Mouse (Mus musculus): Measurements from ENCODE around the gene Arrdc2. TPM values are rescaled to one million over a fixed set of nuclear protein-coding genes. Genes with fewer than 3 reads are reported as not detected.
A peak's percentile ranks its signal among the peaks of the same experiment; 100 is the strongest.

Gene Arrdc2
- polyA plus RNA-seq, 1 experiment from 2014 or later, result 7.2 TPM

DNA sequence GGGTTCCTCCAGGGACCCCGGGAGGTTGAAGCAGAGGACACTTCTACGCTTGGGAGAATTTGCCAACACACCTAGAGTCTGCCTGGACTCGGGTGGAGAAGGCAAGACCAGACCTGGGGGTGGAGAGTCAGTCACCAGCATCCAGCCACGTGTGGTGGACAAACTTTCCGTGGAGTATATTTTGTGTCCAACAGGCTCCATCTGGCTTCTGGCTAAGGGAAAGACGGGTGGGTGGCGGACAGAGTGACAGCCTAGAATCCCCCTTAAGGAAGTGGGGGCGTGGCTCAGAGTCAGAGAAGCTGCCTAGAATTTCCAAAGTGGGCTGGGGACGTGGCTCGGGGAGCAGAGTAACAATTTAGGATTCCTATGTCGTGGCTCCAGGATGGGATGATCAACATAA, 17.5 kb downstream of the Arrdc2 start:
- DNase-seq (ENCODE audit: low spot score), result no peak
- Histone ChIP-seq H3K27me3 (ENCODE audit: control insufficient read depth, insufficient read depth, low read length) (peaks cover 29% of the 10 kb centered on the region), H3K9me3 (ENCODE audit: control insufficient read depth, low read length) (peaks cover 16% of the 10 kb centered on the region; the same call in 1 of the 2 replicates), H3K9ac (no peak overlapping the region), H3K4me2 (replicated peaks) (no peak overlapping the region), H3K36me3 (replicated peaks; ENCODE audit: control insufficient read depth, insufficient read depth) (no peaks in the 10 kb centered on the region), H3K4me3 (replicated peaks; ENCODE audit: low read length) (no peak overlapping the region), H3K27ac (no peak overlapping the region), H3K4me1 (replicated peaks; ENCODE audit: control insufficient read depth, insufficient read depth, low read length) (no peaks in the 10 kb centered on the region)
- WGBS, result 45% methylated on average over 11 of the region's 11 CpGs
- ATAC-seq (ENCODE audit: low FRiP score), result no peak

DNA sequence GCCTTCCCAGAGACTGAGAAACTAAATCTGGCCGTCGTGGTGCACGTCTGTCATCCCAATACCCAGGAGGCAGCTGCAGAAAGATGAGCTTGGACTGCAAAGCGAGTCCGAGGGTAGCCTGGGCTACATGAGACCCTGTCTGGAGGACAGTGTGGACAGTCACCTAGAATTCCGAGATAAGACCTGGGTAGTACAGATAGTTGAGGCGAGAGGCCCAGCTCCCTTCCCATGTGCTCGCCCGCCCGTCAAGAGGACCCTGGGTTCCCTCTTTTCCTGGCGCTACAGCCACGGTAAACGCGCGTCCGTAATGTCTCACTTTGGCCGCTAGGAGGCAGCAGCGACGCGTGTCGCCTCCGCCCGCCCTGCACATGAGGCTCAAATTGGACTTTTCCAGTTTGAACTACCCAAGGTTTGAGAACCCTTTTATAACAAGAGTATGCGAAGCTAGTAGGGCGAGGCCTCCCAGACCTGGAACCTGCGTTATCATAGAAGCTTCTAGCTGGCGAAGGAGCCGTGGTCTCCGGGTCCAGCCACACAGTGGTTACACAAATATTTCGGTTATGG, 18.0 kb downstream of the Arrdc2 start:
- no peaks in the 10 kb centered on the region for H3K36me3 ChIP-seq (replicated peaks; ENCODE audit: control insufficient read depth, insufficient read depth)
- DNase-seq (ENCODE audit: low spot score) (peak; percentile 81), ATAC-seq (ENCODE audit: low FRiP score) (no peak)
- peaks cover 16% of the 10 kb centered on the region; the same call in 1 of the 2 replicates for H3K9me3 ChIP-seq (ENCODE audit: control insufficient read depth, low read length)
- peaks cover 34% of the 10 kb centered on the region for H3K27me3 ChIP-seq (ENCODE audit: control insufficient read depth, insufficient read depth, low read length)
- no peak overlapping the region for H3K4me3 ChIP-seq (replicated peaks; ENCODE audit: low read length)
- WGBS, result 16% methylated on average over 30 of the region's 30 CpGs
- no peaks in the 10 kb centered on the region for H3K4me1 ChIP-seq (replicated peaks; ENCODE audit: control insufficient read depth, insufficient read depth, low read length)
- no peak overlapping the region for H3K4me2 ChIP-seq (replicated peaks)
- H3K9ac ChIP-seq, result no peak overlapping the region
- H3K27ac ChIP-seq, result no peak overlapping the region

DNA sequence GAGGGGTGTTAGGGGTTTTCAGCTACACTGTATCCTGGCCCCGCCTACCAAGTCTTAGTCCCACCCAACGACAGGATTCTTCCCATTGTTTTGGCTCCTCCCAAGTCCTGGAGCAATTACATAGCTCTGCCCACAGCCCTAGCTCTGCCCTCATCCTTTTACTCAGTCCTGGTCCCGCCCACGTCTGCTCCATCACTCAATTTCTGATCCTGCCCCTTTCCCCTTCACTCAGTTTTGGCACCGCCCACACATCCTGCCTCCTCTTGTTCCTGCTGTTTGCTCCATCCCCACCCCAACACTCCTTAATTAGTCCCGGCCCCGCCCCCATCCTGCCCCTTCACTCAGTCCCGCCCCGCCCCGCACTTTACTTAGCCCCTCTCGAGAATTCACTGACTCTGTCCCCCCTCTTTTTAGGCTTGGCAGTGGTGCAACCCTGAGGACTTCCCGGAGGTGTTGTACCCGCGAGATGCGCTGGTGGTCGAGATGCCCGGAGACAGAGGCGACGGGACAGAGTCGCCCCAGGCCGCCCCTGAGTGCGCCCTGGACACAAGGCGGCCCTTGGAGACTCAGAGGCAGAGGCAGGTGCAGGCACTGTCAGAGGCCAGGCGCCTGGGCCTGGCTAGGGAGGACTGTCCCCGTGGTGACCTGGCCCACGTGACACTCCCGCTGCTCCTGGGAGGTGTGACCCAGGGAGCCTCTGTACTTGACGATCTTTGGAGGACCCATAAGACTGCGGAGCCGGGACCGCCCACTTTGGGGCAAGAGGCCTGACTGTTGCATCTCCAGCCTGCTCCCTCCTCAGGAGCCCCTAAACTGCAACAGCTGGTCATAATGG, 19.2 kb downstream of the Arrdc2 start:
- H3K4me2 ChIP-seq (replicated peaks), result no peak overlapping the region
- H3K9ac ChIP-seq, result no peak overlapping the region
- H3K27ac ChIP-seq, result no peak overlapping the region
- no peak for DNase-seq (ENCODE audit: low spot score)
- peaks cover 16% of the 10 kb centered on the region; the same call in 1 of the 2 replicates for H3K9me3 ChIP-seq (ENCODE audit: control insufficient read depth, low read length)
- no peaks in the 10 kb centered on the region for H3K36me3 ChIP-seq (replicated peaks; ENCODE audit: control insufficient read depth, insufficient read depth)
- 3% methylated on average over 31 of the region's 31 CpGs for WGBS
- no peak overlapping the region for H3K4me3 ChIP-seq (replicated peaks; ENCODE audit: low read length)
- peak; percentile 38; the same call in 1 of the 2 replicates for ATAC-seq (ENCODE audit: low FRiP score)
- peaks cover 41% of the 10 kb centered on the region for H3K27me3 ChIP-seq (ENCODE audit: control insufficient read depth, insufficient read depth, low read length)
- no peaks in the 10 kb centered on the region for H3K4me1 ChIP-seq (replicated peaks; ENCODE audit: control insufficient read depth, insufficient read depth, low read length)

DNA sequence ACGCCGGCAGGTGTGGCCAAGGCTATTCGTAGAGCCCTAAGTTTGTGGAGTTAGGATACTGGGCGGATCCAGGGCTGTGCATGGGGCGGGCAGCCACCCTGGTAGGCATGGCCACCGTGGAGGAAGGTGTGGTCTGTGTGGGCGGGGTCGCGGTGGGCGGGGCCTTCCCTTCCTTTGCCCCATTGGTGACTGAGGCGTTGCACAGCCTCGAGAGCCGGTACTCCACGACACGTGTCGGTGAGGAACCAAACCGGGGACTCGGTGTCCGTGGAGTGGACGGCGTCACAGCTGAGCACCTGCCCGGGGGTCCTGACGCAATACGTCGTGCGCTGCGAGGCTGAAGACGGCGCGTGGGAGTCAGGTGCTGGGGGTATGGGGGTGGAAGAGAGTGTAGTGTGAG, 22.8 kb downstream of the Arrdc2 start:
- 6% methylated on average over 30 of the region's 30 CpGs for WGBS
- no peaks in the 10 kb centered on the region for H3K36me3 ChIP-seq (replicated peaks; ENCODE audit: control insufficient read depth, insufficient read depth)

DNA sequence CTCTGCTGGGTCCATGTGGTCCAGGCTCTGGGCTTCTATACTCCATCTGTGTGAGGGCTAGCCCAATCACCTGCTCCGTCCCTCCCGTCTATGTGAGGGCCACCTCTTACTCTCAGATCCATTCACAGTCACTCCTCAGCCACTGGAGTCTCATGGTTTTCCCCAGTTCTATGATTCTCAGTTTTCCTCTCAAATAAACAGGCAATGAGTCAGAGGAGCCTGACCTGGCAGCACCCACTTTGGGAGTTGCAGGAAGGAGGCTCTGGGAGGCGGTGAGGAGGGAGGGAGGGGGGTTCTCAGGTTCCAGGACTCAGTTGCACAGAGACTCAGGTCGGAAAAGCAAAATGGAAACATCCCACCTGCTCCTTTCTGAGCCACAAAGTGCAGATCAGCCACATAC, 26.6 kb downstream of the Arrdc2 start:
- no peak overlapping the region for H3K4me2 ChIP-seq (replicated peaks)
- H3K4me1 ChIP-seq (replicated peaks; ENCODE audit: control insufficient read depth, insufficient read depth, low read length), result no peaks in the 10 kb centered on the region
- H3K4me3 ChIP-seq (replicated peaks; ENCODE audit: low read length), result no peak overlapping the region
- DNase-seq (ENCODE audit: low spot score) (no peak), ATAC-seq (ENCODE audit: low FRiP score) (no peak)
- 64% methylated on average over 4 of the region's 4 CpGs for WGBS
- H3K27me3 ChIP-seq (ENCODE audit: control insufficient read depth, insufficient read depth, low read length), result peaks cover 21% of the 10 kb centered on the region
- no peak overlapping the region for H3K9ac ChIP-seq
- no peaks in the 10 kb centered on the region for H3K36me3 ChIP-seq (replicated peaks; ENCODE audit: control insufficient read depth, insufficient read depth)
- H3K27ac ChIP-seq, result no peak overlapping the region
- no peaks in the 10 kb centered on the region for H3K9me3 ChIP-seq (ENCODE audit: control insufficient read depth, low read length)

More for the DNA sequence above, 22.8 kb downstream of the Arrdc2 start:
- peaks cover 16% of the 10 kb centered on the region; the same call in 1 of the 2 replicates for H3K9me3 ChIP-seq (ENCODE audit: control insufficient read depth, low read length)
- H3K27ac ChIP-seq, result no peak overlapping the region
- no peak overlapping the region; the same call in 1 of the 2 replicates for H3K4me3 ChIP-seq (replicated peaks; ENCODE audit: low read length)
- no peak for ATAC-seq (ENCODE audit: low FRiP score)
- DNase-seq (ENCODE audit: low spot score), result no peak
- H3K4me2 ChIP-seq (replicated peaks), result peak overlapping the region; percentile 32
- peaks cover 41% of the 10 kb centered on the region for H3K27me3 ChIP-seq (ENCODE audit: control insufficient read depth, insufficient read depth, low read length)
- H3K4me1 ChIP-seq (replicated peaks; ENCODE audit: control insufficient read depth, insufficient read depth, low read length), result no peaks in the 10 kb centered on the region
- no peak overlapping the region for H3K9ac ChIP-seq

DNA sequence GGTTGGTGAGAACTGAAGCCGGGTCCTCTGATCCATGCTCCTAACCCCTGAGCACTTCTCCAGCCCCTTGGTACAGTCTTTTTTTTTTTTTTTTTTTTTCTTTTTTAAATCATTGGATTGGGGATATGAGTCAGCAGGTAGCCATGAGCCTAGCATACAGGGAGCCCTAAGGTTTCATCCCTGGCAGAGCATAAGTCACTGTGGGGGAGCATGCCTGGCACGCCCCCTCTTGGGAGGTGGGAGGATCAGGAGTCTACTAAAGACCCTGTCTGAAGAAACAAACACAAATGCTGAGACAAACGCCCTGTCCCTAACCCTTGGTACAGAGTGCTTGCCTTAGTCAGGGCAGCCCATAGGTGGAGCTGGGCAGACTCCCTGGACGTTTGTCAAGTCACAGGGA, 27.5 kb downstream of the Arrdc2 start:
- Histone ChIP-seq H3K4me2 (replicated peaks) (no peak overlapping the region), H3K36me3 (replicated peaks; ENCODE audit: control insufficient read depth, insufficient read depth) (no peaks in the 10 kb centered on the region), H3K9ac (no peak overlapping the region), H3K4me3 (replicated peaks; ENCODE audit: low read length) (no peak overlapping the region), H3K27ac (no peak overlapping the region), H3K27me3 (ENCODE audit: control insufficient read depth, insufficient read depth, low read length) (peaks cover 13% of the 10 kb centered on the region), H3K4me1 (replicated peaks; ENCODE audit: control insufficient read depth, insufficient read depth, low read length) (no peaks in the 10 kb centered on the region), H3K9me3 (ENCODE audit: control insufficient read depth, low read length) (no peaks in the 10 kb centered on the region)
- DNase-seq (ENCODE audit: low spot score), result no peak
- no peak for ATAC-seq (ENCODE audit: low FRiP score)
- WGBS, result 50% methylated on average over 4 of the region's 4 CpGs

DNA sequence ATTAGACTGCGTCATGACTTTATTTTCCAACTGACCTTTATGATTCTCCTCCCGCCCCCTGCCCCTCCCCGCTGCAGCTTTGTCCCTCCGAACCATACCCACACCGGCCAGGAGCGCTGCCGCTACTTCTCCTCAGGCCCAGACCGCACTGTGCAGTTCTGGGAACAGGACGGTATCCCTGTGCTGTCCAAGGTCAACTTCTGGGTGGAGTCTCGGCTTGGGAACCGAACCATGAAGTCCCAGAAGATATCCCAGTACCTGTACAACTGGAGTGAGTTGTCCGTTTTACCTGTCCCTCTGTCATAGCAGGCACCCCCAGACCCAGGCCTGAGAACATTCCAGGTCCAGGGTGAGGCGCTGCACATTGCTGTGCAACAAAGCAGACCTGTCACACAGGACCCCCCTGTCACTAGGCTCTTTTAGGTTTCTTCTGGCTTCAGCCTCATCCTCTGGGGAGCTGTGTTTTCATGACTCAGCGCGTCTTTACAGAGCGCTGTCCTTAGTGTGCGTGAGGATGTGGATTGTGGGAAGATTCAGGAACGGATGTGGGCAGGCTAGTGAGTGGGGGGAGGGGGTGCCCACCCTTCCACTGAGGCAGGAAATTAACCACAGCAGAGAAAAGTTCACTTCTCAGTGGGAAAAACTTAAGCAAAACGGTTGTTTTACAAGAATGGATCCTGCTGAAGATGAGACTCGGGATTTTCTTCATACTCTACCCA, 28.4 kb downstream of the Arrdc2 start:
- Histone ChIP-seq H3K4me3 (replicated peaks; ENCODE audit: low read length) (no peak overlapping the region), H3K9ac (no peak overlapping the region), H3K4me1 (replicated peaks; ENCODE audit: control insufficient read depth, insufficient read depth, low read length) (no peaks in the 10 kb centered on the region), H3K27me3 (ENCODE audit: control insufficient read depth, insufficient read depth, low read length) (peaks cover 5% of the 10 kb centered on the region; the same call in 1 of the 2 replicates), H3K4me2 (replicated peaks) (no peak overlapping the region), H3K36me3 (replicated peaks; ENCODE audit: control insufficient read depth, insufficient read depth) (no peaks in the 10 kb centered on the region), H3K27ac (no peak overlapping the region), H3K9me3 (ENCODE audit: control insufficient read depth, low read length) (no peaks in the 10 kb centered on the region)
- WGBS, result 70% methylated on average over 20 of the region's 20 CpGs
- DNase-seq (ENCODE audit: low spot score), result no peak
- no peak for ATAC-seq (ENCODE audit: low FRiP score)

DNA sequence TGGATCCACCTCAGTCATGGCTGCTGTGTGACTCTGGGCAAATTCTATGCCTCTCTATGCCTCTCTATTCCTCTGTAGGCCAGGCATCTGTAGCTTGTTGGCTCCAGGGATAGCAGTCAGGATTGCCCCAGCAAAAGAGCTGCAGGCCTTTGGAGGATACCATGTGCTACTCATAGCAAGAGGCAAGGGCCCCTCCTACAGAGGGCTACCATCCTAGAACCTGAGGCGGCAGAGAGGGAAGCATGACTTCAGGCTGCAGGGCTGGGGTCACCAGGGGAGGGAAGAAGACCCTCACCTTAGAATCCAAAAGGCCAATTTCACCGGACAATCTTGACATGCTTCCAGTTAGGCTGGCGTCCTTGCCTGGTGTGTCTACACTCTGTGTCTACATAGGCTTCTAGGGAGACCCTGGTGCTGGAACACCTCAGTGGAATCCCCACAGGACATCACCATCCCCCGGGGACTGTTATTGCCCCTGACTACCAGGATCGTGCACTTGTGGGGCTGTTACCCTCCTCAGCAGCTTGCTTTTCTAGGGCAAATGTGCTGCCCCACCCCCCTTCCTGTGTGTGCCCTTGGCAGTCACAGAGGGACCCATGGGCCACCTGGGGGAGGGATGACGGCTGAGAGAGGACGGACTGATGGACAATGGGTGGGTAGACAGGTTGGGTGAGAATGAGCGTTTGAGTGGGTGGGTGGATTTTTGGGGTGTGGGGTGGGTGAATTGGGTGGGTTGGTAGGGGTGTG, 30.4 kb downstream of the Arrdc2 start:
- 84% methylated on average over 8 of the region's 8 CpGs for WGBS
- no peak for DNase-seq (ENCODE audit: low spot score)

DNA sequence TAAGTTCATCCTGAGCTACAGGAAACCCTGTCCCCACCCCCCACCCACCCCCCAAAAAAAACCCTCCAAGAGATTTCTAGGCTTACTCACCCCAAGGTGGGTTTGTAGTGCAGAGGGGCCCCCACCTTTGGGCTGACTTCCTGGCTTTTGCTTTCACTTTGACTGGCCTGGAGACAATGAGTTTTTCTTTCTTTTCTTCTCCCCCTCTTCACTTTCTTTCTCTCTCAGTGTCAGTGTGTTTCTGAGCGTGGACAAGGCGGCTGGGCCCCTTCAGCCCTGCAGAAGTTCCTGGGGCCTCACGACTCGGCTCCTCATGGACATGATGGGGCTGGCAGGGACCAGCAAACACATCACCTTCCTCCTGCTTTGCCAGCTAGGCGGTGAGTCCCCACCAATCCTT, 31.3 kb downstream of the Arrdc2 start, which contains the start of gene Il12rb1:
Il12rb1 (plus strand) TSS at position 211 of the 400 bp plus-strand sequence.
- no peak for DNase-seq (ENCODE audit: low spot score)
- peaks cover 20% of the 10 kb centered on the region for H3K27me3 ChIP-seq (ENCODE audit: control insufficient read depth, insufficient read depth, low read length)
- H3K4me1 ChIP-seq (replicated peaks; ENCODE audit: control insufficient read depth, insufficient read depth, low read length), result no peaks in the 10 kb centered on the region
- H3K4me2 ChIP-seq (replicated peaks), result no peak within 1 kb of the TSS
- H3K36me3 ChIP-seq (replicated peaks; ENCODE audit: control insufficient read depth, insufficient read depth), result no peaks in the 10 kb centered on the region
- H3K27ac ChIP-seq, result no peak within 1 kb of the TSS
- no peak for ATAC-seq (ENCODE audit: low FRiP score)
- H3K9ac ChIP-seq, result no peak within 1 kb of the TSS
- WGBS, result 60% methylated on average over 5 of the region's 5 CpGs
- no peaks in the 10 kb centered on the region for H3K9me3 ChIP-seq (ENCODE audit: control insufficient read depth, low read length)
- no peak within 1 kb of the TSS for H3K4me3 ChIP-seq (replicated peaks; ENCODE audit: low read length)

More for the DNA sequence above, 30.4 kb downstream of the Arrdc2 start:
- H3K9ac ChIP-seq, result no peak overlapping the region
- no peaks in the 10 kb centered on the region for H3K36me3 ChIP-seq (replicated peaks; ENCODE audit: control insufficient read depth, insufficient read depth)
- H3K4me1 ChIP-seq (replicated peaks; ENCODE audit: control insufficient read depth, insufficient read depth, low read length), result no peaks in the 10 kb centered on the region
- no peak overlapping the region for H3K27ac ChIP-seq
- H3K9me3 ChIP-seq (ENCODE audit: control insufficient read depth, low read length), result no peaks in the 10 kb centered on the region
- no peak overlapping the region for H3K4me2 ChIP-seq (replicated peaks)
- H3K4me3 ChIP-seq (replicated peaks; ENCODE audit: low read length), result no peak overlapping the region
- H3K27me3 ChIP-seq (ENCODE audit: control insufficient read depth, insufficient read depth, low read length), result peaks cover 11% of the 10 kb centered on the region
- ATAC-seq (ENCODE audit: low FRiP score), result no peak
